Mouse (Mus musculus) embryo, embryonic 10.5 days (tissue): ENCODE measurements at regions not wholly inside any gene's neighbourhood (a gene's known extent, or its start where the extent isn't known, plus 50 kb on each side); places are given as distances from the start of the nearest gene placed in this dataset.
"Not testable (repeated sequence)": the region's sequence is repeated elsewhere in the genome, so short reads cannot be mapped to it uniquely, and the experiment has no call there.

Source experiments
- DNase-seq: peaks from one replicate; pipeline ENCODE4 v3.0.0-alpha.2; 2015; ENCODE audit warnings: low spot score

DNA sequence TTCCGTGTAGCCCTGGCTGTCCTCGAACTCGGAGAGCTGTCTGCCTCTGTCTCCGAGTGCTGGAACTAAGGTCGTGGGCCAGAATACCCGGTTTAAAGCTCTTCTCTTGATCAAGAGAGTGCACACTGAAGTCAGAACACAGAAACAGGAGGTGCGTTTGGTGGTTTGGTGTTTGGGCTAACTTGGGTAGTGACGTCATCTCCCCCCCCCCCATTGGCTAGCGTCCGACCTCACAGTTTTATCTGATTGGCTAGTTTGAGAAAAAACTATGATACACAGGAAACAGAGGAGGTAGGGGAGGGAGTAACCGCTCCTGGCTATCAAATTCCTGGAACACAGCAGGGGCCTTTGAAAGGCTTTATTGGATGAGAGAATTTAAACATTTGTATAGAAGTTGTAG is 60.2 kb upstream of the Pim1 start:
- no peak for DNase-seq

GRCm38 (mm10) chr17:29430806-29431205 is 59.7 kb upstream of the Pim1 start:
- DNase-seq, result no peak

DNA sequence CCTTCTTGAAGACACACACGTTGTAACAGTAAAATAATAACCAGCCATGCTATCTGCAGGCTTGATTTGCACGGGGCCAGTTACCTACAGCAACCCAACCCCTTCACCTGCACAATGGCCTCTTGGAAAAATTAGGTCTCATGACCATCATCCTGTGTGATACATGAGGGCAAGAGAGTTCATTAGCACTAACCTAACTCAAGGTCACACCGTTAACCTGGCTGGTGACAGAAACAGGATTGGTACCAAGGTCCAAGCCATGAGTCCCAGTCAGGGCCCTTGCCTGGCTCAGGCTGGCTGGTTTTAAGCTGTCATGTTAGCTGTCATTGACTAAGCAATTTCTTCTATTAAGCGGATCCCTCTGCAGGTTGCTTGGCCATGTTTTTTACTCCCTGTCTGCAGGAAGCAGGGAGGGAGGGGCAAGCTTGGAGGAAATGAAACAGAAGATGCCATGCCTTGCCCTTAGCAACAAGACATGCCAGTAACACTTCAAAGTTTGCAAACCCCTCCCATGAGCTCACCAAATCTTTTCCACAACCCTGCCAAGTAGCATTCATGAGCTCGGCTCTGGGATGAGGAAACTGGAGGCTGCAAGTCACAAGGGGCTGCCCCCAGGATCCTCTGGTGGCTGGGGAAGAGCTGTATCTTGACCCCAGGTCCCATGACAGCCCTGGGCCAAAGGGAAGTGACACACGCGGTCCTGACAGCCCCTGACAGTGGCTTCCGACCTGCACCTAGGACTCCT is 58.8 kb upstream of the Pim1 start:
- DNase-seq, result no peak

- no peak for DNase-seq
Observed at GRCm38 (mm10) chr17:29432666-29433065, 57.9 kb upstream of the Pim1 start.

- no peak for DNase-seq
Observed at GRCm38 (mm10) chr17:29433370-29433769, 57.2 kb upstream of the Pim1 start.

GRCm38 (mm10) chr17:29434074-29434944 is 56.2 kb upstream of the Pim1 start:
- DNase-seq, result no peak

GRCm38 (mm10) chr17:29435345-29436006 is 55.1 kb upstream of the Pim1 start:
- DNase-seq, result no peak

GRCm38 (mm10) chr17:29436484-29436870 is 54.1 kb upstream of the Pim1 start:
- DNase-seq, result not testable (repeated sequence)

DNA sequence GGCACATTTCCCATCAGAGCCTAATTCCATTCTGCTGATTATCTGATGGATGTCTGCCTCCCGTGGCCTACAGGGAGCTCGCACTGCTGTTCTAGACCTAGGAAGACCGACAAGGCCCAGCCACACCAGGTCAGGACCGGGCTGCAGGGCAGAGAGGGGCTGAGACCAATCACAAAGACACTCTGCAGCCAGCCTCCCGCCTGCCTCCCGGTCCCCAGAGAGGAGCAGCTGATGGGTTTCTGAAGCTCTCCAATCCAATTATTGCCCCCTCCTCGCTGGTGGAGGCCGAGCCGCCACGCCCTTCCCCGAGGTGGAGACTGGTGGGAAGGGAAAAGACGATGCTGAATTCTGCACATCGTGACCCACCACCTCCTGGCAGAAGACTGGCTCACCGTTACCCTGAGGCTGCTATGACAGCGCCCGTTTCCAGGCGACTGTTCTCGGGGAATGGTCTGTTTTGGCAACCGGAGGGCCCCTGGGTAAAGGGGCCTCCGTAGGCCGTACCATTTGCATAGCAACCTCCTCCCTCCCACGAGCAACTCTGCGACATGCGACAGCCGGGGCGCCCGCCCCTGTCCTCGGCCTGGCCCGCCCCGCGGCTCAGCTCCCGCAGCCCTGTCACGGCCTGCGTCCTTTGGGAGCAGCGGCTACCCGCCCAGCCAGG is 53.5 kb upstream of the Pim1 start:
- DNase-seq, result peak; percentile 84

- no peak for DNase-seq
Observed at GRCm38 (mm10) chr17:29437535-29438324, 52.8 kb upstream of the Pim1 start.

DNA sequence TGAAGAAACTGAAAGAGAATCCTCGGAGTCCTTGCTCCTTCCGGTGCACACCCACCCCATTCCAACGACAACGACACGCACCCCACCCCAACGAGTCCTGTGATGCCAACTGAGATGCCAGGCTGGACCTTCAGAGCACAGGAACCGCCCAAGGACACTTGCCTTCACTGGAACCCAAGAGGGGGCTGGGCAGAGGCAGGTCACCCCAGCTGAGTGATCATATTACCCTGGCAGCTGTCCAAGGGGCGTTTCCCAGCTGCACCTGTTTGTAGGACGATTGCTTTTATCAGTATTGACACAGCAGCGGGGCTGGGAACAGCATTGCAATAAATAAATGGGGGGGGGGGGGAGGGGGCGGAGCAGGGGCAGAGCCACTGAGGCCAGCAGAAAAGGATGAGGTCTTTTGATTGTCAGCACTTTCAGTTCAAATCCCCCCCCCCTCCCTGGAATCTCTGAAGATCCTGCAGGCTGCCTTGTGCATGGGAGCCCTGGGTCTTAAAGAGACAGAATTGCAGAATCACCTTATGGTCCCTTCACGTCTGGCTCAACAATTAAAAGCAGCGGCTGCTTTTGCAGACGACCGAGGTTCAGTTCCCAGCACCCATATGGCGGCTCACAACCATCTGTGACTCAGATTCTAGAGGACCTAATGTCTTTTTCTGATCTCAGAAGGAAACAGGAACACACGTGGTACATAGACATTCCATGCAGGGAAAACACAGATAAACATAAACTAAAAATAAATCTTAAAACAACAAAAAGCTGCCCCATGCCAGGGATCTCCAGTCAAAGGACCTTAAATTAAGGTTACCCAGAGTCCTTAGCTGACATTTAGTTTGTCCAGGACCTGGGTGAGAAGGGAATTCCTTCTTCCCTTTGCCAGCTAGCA is 52.0 kb upstream of the Pim1 start:
- peak; percentile 76 for DNase-seq

GRCm38 (mm10) chr17:29439992-29440391 is 50.6 kb upstream of the Pim1 start:
- DNase-seq, result no peak

- DNase-seq, result no peak
Observed at GRCm38 (mm10) chr17:29440490-29440889, 50.1 kb upstream of the Pim1 start.
